Mouse (Mus musculus) left cerebral cortex, postnatal 14 days (tissue): ENCODE results near the gene Cir1. TPM values are rescaled to one million over a fixed set of nuclear protein-coding genes. Genes with fewer than 3 reads are reported as not detected.

Source experiments
- DNase-seq, 2 experiments: peaks; one replicate each; pipeline ENCODE4 v3.0.0; 2021 to 2022; ENCODE audit warnings: low spot score in 2 of 2, mixed read lengths in 1 of 2
- intact Hi-C: fragments of 180-260 bp; cut with DNase I; formaldehyde crosslinking; loops from one replicate; pipeline ENCODE4 v1.15.1; 2025
- total RNA-seq, 2 experiments: library from RNA; stranded (reverse); gene quantifications; 2 replicates each; pipeline ENCODE4 v1.2.3; 2021

Gene Cir1
- total RNA-seq, 2 experiments from 2014 or later, result 23.0 to 23.6 TPM

GRCm38 (mm10) chr2:73263794-73264610 lies 48.5 kb downstream of the Cir1 start:
- intact Hi-C loops, result loop anchor here (10.0 kb wide), 1 partner anchor 639 kb away; no protein-coding TSS in a partner anchor
- DNase-seq, result no peak

GRCm38 (mm10) chr2:73263172-73263765 lies 49.2 kb downstream of the Cir1 start:
- intact Hi-C loops, result loop anchor here (10.0 kb wide), 1 partner anchor 638 kb away; no protein-coding TSS in a partner anchor
- no peak for DNase-seq

- intact Hi-C loops, result no loop called here
- no peak for DNase-seq
These were observed 63.8 kb downstream of the Cir1 start for GRCm38 (mm10) chr2:73248701-73249100.

GRCm38 (mm10) chr2:73241299-73241698 lies 71.2 kb downstream of the Cir1 start:
- no peak for DNase-seq
- intact Hi-C loops, result no loop called here

Other genes starting within 250 kb of the Cir1 start
- gene Ola1, start 93.8 kb downstream of the Cir1 start, total RNA-seq, result 100 to 1,000 TPM; 113 to 120 TPM
- gene Sp9, start 40.8 kb downstream of the Cir1 start, total RNA-seq, result 1 to 10 TPM; 3.4 to 3.8 TPM
- 10 to 100 TPM; 13.6 to 14.4 TPM for gene Scrn3, start 100 bp downstream of the Cir1 start, total RNA-seq
- gene Gpr155, start 73.9 kb upstream of the Cir1 start, total RNA-seq, result 10 to 100 TPM; 31.3 to 37.2 TPM
- gene Wipf1, start 217.0 kb upstream of the Cir1 start, total RNA-seq, result 1 to 10 TPM; 8.2 to 8.5 TPM